Mouse (Mus musculus) hindbrain, embryonic 16.5 days (tissue): ENCODE measurements around the gene Clk2. TPM values are rescaled to one million over a fixed set of nuclear protein-coding genes. Genes with fewer than 3 reads are reported as not detected.

Source experiments
- ATAC-seq: fragments of 200-750 bp; cut with Nextera tagmentation; 2 replicates; pipeline ENCODE4 v1.8.0; 2017; ENCODE audit warnings: moderate TSS enrichment, moderate library complexity
- H3K27ac ChIP-seq: fragments of 300-500 bp; sonication (generic); 2 replicates; pipeline ENCODE4 v1.5.1; 2014; ENCODE audit warnings: low read depth, mild to moderate bottlenecking, control low read depth, low read length, moderate library complexity
- H3K27me3 ChIP-seq: fragments of 300-500 bp; sonication (generic); replicated peaks from 2 replicates; pipeline ENCODE4 v1.6.1; 2014; ENCODE audit warnings: low read length; ENCODE audit not compliant: control insufficient read depth, insufficient read depth
- H3K36me3 ChIP-seq: fragments of 300-500 bp; sonication (generic); 2 replicates; pipeline ENCODE4 v1.6.1; 2014; ENCODE audit warnings: mild to moderate bottlenecking, low read length, moderate library complexity, mixed read lengths; ENCODE audit not compliant: control insufficient read depth, insufficient read depth
- H3K4me1 ChIP-seq: fragments of 300-500 bp; sonication (generic); 2 replicates; pipeline ENCODE4 v1.6.1; 2014; ENCODE audit warnings: low read depth, low read length; ENCODE audit not compliant: control insufficient read depth, insufficient read depth
- H3K4me2 ChIP-seq: fragments of 300-500 bp; sonication (generic); 2 replicates; pipeline ENCODE4 v1.6.1; 2014; ENCODE audit warnings: mild to moderate bottlenecking, low read length, control low read depth, moderate library complexity
- H3K4me3 ChIP-seq: fragments of 300-500 bp; sonication (generic); 2 replicates; pipeline ENCODE4 v1.5.1; 2014; ENCODE audit warnings: mild to moderate bottlenecking, low read length, control low read depth, moderate library complexity
- H3K9ac ChIP-seq: fragments of 300-500 bp; sonication (generic); 2 replicates; pipeline ENCODE4 v1.6.1; 2014; ENCODE audit warnings: low read depth, mild to moderate bottlenecking, control low read depth, low read length, moderate library complexity
- H3K9me3 ChIP-seq: fragments of 300-500 bp; sonication (generic); 2 replicates; pipeline ENCODE4 v1.6.1; 2014; ENCODE audit warnings: mild to moderate bottlenecking, low read length, moderate library complexity; ENCODE audit not compliant: control insufficient read depth
- WGBS: fragments of 180-500 bp; shearing (Covaris S2); extraction: QIAGEN DNeasy Blood & Tissue Kit; methylation state at CpG from one replicate; pipeline ENCODE4 v1.1.7; 2014; 5-methylcytosine and 5-hydroxymethylcytosine counted together
- polyA plus RNA-seq: library from polyadenylated mRNA; unstranded; fragments of >200 nt; fragmentation: Nextera tagmentation; extraction: Ambion mirVana; gene quantifications from 2 replicates; pipeline ENCODE4 v1.2.1, GENCODE M21; 2015

Clk2 gene
- polyA plus RNA-seq, 1 experiment from 2014 or later, result 17.3 TPM

DNA sequence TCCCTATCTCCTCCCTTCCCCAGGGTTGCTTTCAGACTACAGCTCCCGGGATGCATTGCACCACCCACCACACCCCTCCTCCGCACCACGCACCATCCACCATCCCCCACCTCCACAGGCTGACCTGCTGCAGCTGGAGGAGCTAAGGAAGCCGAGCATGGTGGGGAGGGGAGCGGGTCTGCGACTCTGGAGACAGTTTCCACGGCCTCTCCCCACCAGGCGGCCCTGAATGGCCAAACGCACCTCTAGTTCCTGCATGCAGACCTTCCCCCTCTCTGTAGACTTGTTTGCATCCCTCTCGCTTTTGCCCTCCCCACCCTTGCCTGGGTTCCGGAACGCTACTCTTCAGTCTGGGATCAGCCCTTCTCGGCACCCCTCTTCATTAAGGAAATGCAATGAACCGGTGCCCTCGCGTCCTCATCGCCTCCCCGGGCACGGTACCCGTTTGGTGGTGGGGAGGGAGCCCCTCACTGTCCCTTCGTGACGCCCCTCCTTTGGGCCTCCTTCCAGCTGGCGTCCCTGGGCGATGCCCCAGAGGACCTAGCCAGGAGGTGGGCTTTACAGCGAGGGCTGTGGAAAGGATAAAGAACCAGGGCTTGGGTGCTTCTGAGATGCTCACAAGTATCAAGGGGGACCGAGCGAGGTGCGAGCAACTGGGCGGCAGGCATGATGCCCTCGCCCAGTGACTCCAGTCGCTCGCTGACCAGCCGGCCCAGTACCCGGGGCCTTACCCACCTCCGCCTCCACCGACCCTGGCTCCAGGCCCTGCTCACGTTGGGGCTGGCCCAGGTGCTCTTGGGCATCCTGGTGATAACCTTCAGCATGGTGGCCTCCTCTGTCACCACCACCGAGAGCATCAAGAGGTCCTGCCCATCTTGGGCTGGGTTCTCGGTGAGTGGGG, 18.7 kb downstream of the Clk2 start, which contains the start of gene Fam189b:
TSS of gene Fam189b (plus strand) at position 86 of the 901 bp plus-strand sequence.
- ATAC-seq, result peak; percentile 94
- Histone ChIP-seq H3K27ac (peak within 1 kb of the TSS; percentile 87), H3K4me3 (peak within 1 kb of the TSS; percentile 67), H3K36me3 (peaks cover 22% of the 10 kb centered on the region), H3K4me2 (peak within 1 kb of the TSS; percentile 91), H3K9ac (peak within 1 kb of the TSS; percentile 86), H3K9me3 (no peaks in the 10 kb centered on the region), H3K4me1 (peaks cover 24% of the 10 kb centered on the region), H3K27me3 (no peaks in the 10 kb centered on the region)
- WGBS, result 6% methylated on average over 36 of the region's 39 CpGs

- peak overlapping the region; percentile 67 for H3K4me3 ChIP-seq
- H3K27me3 ChIP-seq, result no peaks in the 10 kb centered on the region
- ATAC-seq, result no peak
- peak overlapping the region; percentile 91 for H3K4me2 ChIP-seq
- H3K27ac ChIP-seq, result peak overlapping the region; percentile 87; the same call in 1 of the 2 replicates
- peaks cover 18% of the 10 kb centered on the region for H3K4me1 ChIP-seq
- H3K9me3 ChIP-seq, result no peaks in the 10 kb centered on the region
- H3K9ac ChIP-seq, result peak overlapping the region; percentile 86
- WGBS, result 58% methylated on average over 6 of the region's 6 CpGs
- peaks cover 24% of the 10 kb centered on the region for H3K36me3 ChIP-seq
These were observed 19.3 kb downstream of the Clk2 start for GRCm38 (mm10) chr3:89183959-89184315.

DNA sequence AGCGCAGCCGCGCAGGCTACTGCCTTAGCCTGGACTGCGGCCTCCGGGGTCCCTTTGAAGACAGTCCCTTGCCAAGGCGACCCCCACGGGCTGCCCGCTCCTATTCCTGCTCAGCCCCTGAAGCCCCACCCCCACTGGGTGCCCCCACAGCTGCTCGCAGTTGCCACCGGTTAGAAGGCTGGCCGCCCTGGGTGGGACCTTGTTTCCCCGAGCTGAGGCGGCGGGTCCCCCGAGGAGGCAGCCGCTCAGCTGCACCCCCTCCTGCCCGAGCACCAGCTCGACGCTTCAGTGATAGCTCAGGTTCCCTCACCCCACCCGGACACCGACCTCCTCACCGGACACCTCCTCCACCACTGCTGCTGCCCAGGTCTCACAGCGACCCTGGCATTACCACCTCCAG, 22.6 kb downstream of the Clk2 start:
- Histone ChIP-seq H3K27ac (no peak overlapping the region), H3K4me1 (peaks cover 15% of the 10 kb centered on the region), H3K4me3 (no peak overlapping the region), H3K9me3 (no peaks in the 10 kb centered on the region), H3K4me2 (no peak overlapping the region), H3K27me3 (no peaks in the 10 kb centered on the region), H3K9ac (no peak overlapping the region; the same call in 1 of the 2 replicates), H3K36me3 (0 out of 2 replicates have a peak, but pooled peaks cover 2% of the 10 kb centered on the region)
- WGBS, result 37% methylated on average over 22 of the region's 23 CpGs
- no peak for ATAC-seq

- Histone ChIP-seq H3K4me1 (peaks cover 15% of the 10 kb centered on the region), H3K9me3 (no peaks in the 10 kb centered on the region), H3K27ac (no peak overlapping the region), H3K36me3 (0 out of 2 replicates have a peak, but pooled peaks cover 2% of the 10 kb centered on the region), H3K9ac (no peak overlapping the region), H3K4me3 (no peak overlapping the region), H3K27me3 (no peaks in the 10 kb centered on the region), H3K4me2 (no peak overlapping the region)
- 62% methylated on average over 18 of the region's 18 CpGs for WGBS
- no peak for ATAC-seq
These were observed 23.3 kb downstream of the Clk2 start for GRCm38 (mm10) chr3:89187690-89188477.

GRCm38 (mm10) chr3:89188478-89188875, 23.9 kb downstream of the Clk2 start:
- H3K27me3 ChIP-seq, result no peaks in the 10 kb centered on the region
- H3K4me1 ChIP-seq, result peaks cover 14% of the 10 kb centered on the region
- H3K9ac ChIP-seq, result no peak overlapping the region
- WGBS, result 66% methylated on average over 12 of the region's 12 CpGs
- H3K4me3 ChIP-seq, result no peak overlapping the region
- ATAC-seq, result no peak
- H3K9me3 ChIP-seq, result no peaks in the 10 kb centered on the region
- no peak overlapping the region for H3K4me2 ChIP-seq
- H3K27ac ChIP-seq, result no peak overlapping the region
- 0 out of 2 replicates have a peak, but pooled peaks cover 2% of the 10 kb centered on the region for H3K36me3 ChIP-seq

DNA sequence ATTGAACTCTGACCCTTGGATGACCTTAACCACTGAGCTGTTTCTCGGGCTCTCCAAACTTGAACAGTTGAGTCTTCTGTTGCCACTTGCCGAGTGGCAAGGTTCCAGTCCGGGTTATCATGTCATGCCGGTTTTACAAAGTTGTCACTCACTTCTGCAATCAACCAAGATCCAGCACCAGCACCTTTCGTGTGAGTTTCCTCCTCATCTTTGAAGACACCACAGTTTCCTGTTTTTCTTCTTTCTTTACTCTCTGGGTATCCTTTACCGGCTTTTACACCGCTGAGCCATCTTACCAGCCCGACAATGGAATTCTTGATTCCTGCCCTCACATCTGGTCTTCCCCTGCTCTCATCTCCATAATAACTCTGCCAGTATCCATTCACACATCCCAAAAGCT, 25.8 kb downstream of the Clk2 start:
- Histone ChIP-seq H3K36me3 (0 out of 2 replicates have a peak, but pooled peaks cover 2% of the 10 kb centered on the region), H3K4me3 (no peak overlapping the region), H3K4me1 (no peaks in the 10 kb centered on the region; the same call in 1 of the 2 replicates), H3K9ac (no peak overlapping the region), H3K9me3 (no peaks in the 10 kb centered on the region), H3K4me2 (no peak overlapping the region), H3K27ac (no peak overlapping the region), H3K27me3 (no peaks in the 10 kb centered on the region)
- 83% methylated on average over 8 of the region's 8 CpGs for WGBS
- no peak for ATAC-seq

DNA sequence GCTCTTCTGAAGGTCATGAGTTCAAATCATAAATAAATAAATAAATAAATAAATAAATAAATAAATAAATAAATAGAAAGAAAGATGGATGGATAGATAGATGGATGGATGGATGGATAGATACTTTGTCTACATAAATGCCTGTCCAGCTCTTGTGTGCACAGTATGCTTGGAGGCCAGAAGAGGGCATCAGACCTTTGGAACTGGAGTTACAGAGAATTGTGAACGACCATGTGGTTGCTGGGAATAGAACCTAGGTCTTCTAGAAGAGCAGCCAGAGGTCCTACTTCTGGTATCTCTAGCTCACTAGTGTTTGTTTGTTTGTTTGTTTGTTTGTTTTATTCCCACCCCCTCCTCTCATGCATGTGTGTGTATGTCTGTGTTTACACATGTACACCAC, 28.8 kb downstream of the Clk2 start:
- no peak overlapping the region for H3K9ac ChIP-seq
- H3K27ac ChIP-seq, result no peak overlapping the region
- no peak overlapping the region for H3K4me3 ChIP-seq
- WGBS, result 65% methylated on average over 1 of the region's 1 CpGs
- no peaks in the 10 kb centered on the region for H3K9me3 ChIP-seq
- 0 out of 2 replicates have a peak, but pooled peaks cover 2% of the 10 kb centered on the region for H3K36me3 ChIP-seq
- H3K4me2 ChIP-seq, result no peak overlapping the region
- peaks cover 7% of the 10 kb centered on the region for H3K4me1 ChIP-seq
- ATAC-seq, result no peak
- H3K27me3 ChIP-seq, result no peaks in the 10 kb centered on the region

DNA sequence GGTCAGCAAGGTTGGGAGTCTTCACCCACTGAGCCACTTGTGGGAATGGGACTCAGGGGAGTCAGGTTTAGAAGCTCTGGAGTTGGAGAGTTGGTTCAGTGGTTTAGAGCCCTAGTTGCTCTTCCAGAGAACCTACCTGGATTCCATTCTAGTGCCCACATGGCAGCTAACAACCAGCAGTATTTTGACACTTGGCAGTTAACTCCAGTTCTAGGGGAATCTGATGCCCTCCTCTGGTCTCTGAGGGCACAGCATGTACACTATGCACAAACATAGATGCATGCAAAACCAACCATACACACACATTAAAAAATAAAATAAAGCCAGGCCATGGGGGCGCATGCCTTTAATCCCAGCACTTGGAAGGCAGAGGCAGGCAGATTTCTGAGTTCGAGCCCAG, 29.3 kb downstream of the Clk2 start:
- Histone ChIP-seq H3K4me3 (no peak overlapping the region), H3K4me1 (peaks cover 7% of the 10 kb centered on the region), H3K36me3 (0 out of 2 replicates have a peak, but pooled peaks cover under 1% of the 10 kb centered on the region), H3K27ac (no peak overlapping the region), H3K9me3 (no peaks in the 10 kb centered on the region), H3K9ac (no peak overlapping the region), H3K4me2 (no peak overlapping the region), H3K27me3 (no peaks in the 10 kb centered on the region)
- no peak for ATAC-seq
- 87% methylated on average over 2 of the region's 2 CpGs for WGBS
